Mouse (Mus musculus) heart, embryonic 13.5 days (tissue): ENCODE data around the gene Ccdc3. TPM values are rescaled to one million over a fixed set of nuclear protein-coding genes. Genes with fewer than 3 reads are reported as not detected.
"Not testable (repeated sequence)": the region's sequence is repeated elsewhere in the genome, so short reads cannot be mapped to it uniquely, and the experiment has no call there.

Experiments used
- ATAC-seq: fragments of 200-750 bp; cut with Nextera tagmentation; 2 replicates; pipeline ENCODE4 v1.8.0; 2017; ENCODE audit warnings: moderate TSS enrichment; ENCODE audit not compliant: insufficient number of reproducible peaks, low FRiP score, low TSS enrichment; ENCODE audit errors: extremely low read depth
- H3K27ac ChIP-seq: fragments of 300-500 bp; sonication (generic); replicated peaks from 2 replicates; pipeline ENCODE4 v1.5.1; 2015; ENCODE audit warnings: moderate library complexity, mild to moderate bottlenecking, inconsistent platforms
- H3K27me3 ChIP-seq: fragments of 300-500 bp; sonication (generic); replicated peaks from 2 replicates; pipeline ENCODE4 v1.6.1; 2015; ENCODE audit warnings: mild to moderate bottlenecking, inconsistent platforms
- H3K36me3 ChIP-seq: fragments of 300-500 bp; sonication (generic); 2 replicates; pipeline ENCODE4 v1.6.1; 2015; ENCODE audit warnings: mild to moderate bottlenecking, inconsistent platforms
- H3K4me1 ChIP-seq: fragments of 300-500 bp; sonication (generic); 2 replicates; pipeline ENCODE4 v1.6.1; 2015; ENCODE audit warnings: inconsistent platforms
- H3K4me2 ChIP-seq: fragments of 300-500 bp; sonication (generic); 2 replicates; pipeline ENCODE4 v1.6.1; 2015; ENCODE audit warnings: inconsistent platforms, mild to moderate bottlenecking, moderate library complexity
- H3K4me3 ChIP-seq: fragments of 300-500 bp; sonication (generic); 2 replicates; pipeline ENCODE4 v1.5.1; 2015; ENCODE audit warnings: moderate library complexity, mild to moderate bottlenecking, inconsistent platforms
- H3K9ac ChIP-seq: fragments of 300-500 bp; sonication (generic); 2 replicates; pipeline ENCODE4 v1.6.1; 2015; ENCODE audit warnings: inconsistent platforms, mild to moderate bottlenecking, moderate library complexity
- H3K9me3 ChIP-seq: fragments of 300-500 bp; sonication (generic); 2 replicates; pipeline ENCODE4 v1.6.1; 2016; ENCODE audit warnings: inconsistent platforms
- WGBS: fragments of 180-500 bp; shearing (Covaris S2); methylation state at CpG from one replicate; pipeline ENCODE4 v1.1.7; 2015; ENCODE audit warnings: mixed read lengths; 5-methylcytosine and 5-hydroxymethylcytosine counted together
- polyA plus RNA-seq: library from polyadenylated mRNA; unstranded; fragments of >200 nt; fragmentation: Nextera tagmentation; extraction: Ambion mirVana; gene quantifications from 2 replicates; pipeline ENCODE4 v1.2.1, GENCODE M21; 2015

The Ccdc3 gene
- 10.6 and 12.7 TPM in 2 replicates for polyA plus RNA-seq

DNA sequence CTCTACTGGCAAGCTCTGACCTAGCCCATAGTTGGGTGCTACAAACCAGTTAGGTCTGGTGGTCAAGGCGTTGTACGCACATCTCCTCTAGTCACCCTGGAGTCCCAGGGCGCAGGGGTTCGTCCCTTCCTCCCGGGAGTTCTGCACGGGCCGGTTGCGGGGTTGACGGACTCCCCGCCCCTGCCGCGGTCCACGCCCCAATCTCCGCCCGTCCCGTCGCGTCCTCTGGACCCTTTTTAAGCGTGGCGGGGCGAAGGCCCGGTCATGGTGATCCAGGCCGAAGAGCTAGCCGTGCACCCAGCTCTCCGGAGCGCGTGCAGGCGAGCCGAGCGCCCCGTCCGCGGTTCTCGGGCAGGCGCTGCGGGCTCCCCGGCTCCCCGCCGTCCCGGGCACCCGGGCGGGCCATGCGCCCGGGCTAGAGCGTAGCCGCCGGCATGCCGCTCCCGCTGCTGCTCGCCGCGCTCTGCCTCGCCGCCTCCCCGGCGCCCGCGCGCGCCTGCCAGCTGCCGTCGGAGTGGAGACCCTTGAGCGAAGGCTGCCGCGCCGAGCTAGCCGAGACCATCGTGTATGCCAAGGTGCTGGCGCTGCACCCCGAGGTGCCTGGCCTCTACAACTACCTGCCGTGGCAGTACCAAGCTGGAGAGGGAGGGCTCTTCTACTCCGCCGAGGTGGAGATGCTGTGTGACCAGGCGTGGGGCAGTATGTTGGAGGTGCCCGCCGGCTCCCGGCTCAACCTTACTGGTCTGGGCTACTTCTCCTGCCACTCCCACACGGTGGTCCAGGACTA, at the start of gene Ccdc3:
Gene Ccdc3, plus strand, starts transcription at position 277 of the 787 bp plus-strand sequence.
- Histone ChIP-seq H3K27ac (no peak within 1 kb of the TSS), H3K36me3 (no peaks in the 10 kb centered on the region), H3K4me2 (peak within 1 kb of the TSS; percentile 84), H3K4me1 (peaks cover 12% of the 10 kb centered on the region; the same call in 1 of the 2 replicates), H3K4me3 (peak within 1 kb of the TSS; percentile 62), H3K9me3 (no peaks in the 10 kb centered on the region), H3K27me3 (peaks cover 54% of the 10 kb centered on the region), H3K9ac (peak within 1 kb of the TSS; percentile 78)
- WGBS: under 1% methylated on average over 78 of the region's 78 CpGs
- no peak for ATAC-seq

DNA sequence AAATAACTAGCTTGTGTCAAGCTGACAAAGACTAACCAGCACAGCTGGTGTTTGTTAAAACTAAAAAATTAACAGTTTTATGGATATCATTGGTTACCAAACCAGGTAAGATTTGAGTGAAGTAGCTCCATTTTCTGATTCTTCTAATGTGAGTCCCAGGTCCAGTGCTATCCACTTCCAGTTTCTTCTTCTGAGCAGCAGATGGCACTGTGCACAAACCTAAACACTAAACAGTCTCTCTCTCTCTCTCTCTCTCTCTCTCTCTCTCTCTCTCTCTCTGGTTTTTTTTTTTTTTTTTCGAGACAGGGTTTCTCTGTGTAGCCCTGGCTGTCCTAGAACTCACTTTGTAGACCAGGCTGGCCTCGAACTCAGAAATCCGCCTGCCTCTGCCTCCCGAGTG, 47.2 kb upstream of the Ccdc3 start:
- not testable (repeated sequence) for H3K27ac ChIP-seq, H3K4me2 ChIP-seq, H3K36me3 ChIP-seq, H3K4me1 ChIP-seq, H3K9ac ChIP-seq, H3K4me3 ChIP-seq, H3K9me3 ChIP-seq, H3K27me3 ChIP-seq, ATAC-seq
- WGBS: 70% methylated on average over 4 of the region's 4 CpGs

DNA sequence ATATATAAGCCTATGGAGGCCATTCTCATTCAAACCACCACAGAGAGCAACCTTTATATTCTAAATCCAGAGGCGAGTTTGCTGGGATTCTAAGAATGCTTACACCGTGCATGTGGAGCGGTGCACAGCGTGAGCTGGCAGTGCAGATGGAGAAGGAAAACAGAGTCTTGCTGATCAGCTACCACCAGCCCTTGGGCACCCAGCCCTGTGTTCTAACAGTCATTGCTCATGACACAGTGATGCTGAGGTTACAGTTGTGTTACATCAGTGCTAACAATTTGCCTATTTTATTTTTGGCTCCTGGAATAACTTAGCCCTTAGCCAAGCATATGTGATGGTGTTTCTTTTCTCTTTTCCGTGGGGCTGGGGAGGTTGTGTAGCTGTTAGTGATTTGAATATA, 42.7 kb upstream of the Ccdc3 start:
- 77% methylated on average over 5 of the region's 5 CpGs for WGBS
- Histone ChIP-seq H3K27me3 (no peaks in the 10 kb centered on the region), H3K36me3 (no peaks in the 10 kb centered on the region)

DNA sequence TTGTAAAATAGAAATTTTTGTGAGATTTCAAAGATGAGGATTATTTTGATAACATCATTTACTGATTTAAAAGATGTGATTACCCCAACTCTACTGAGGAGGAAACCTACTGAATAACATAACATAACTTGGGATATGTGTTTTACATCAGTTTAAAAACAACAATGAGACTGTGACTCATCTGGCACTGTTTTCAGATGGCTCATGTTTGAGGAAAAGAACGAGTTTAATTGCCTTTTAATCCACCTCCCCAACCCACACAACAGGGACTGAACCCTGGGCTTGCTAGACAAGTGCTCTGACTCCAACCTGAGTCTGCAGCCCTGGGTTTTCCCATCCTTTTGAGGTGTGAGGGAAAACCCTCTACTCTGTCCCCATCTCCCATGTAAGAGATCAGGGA, 42.3 kb upstream of the Ccdc3 start:
- no peak overlapping the region for H3K27ac ChIP-seq
- no peak overlapping the region for H3K4me3 ChIP-seq
- H3K27me3 ChIP-seq: no peaks in the 10 kb centered on the region
- H3K4me1 ChIP-seq: peaks cover 8% of the 10 kb centered on the region; the same call in 1 of the 2 replicates
- no peaks in the 10 kb centered on the region for H3K36me3 ChIP-seq
- H3K4me2 ChIP-seq: no peak overlapping the region
- H3K9me3 ChIP-seq: no peaks in the 10 kb centered on the region
- H3K9ac ChIP-seq: no peak overlapping the region
- no peak for ATAC-seq
- whole genome bisulfite sequencing: 23% methylated on average over 1 of the region's 1 CpGs

More for the DNA sequence above, 42.7 kb upstream of the Ccdc3 start:
- peaks cover 8% of the 10 kb centered on the region; the same call in 1 of the 2 replicates for H3K4me1 ChIP-seq
- H3K9ac ChIP-seq: no peak overlapping the region
- no peak for ATAC-seq
- no peak overlapping the region for H3K27ac ChIP-seq
- H3K4me3 ChIP-seq: no peak overlapping the region
- no peaks in the 10 kb centered on the region for H3K9me3 ChIP-seq
- H3K4me2 ChIP-seq: no peak overlapping the region

DNA sequence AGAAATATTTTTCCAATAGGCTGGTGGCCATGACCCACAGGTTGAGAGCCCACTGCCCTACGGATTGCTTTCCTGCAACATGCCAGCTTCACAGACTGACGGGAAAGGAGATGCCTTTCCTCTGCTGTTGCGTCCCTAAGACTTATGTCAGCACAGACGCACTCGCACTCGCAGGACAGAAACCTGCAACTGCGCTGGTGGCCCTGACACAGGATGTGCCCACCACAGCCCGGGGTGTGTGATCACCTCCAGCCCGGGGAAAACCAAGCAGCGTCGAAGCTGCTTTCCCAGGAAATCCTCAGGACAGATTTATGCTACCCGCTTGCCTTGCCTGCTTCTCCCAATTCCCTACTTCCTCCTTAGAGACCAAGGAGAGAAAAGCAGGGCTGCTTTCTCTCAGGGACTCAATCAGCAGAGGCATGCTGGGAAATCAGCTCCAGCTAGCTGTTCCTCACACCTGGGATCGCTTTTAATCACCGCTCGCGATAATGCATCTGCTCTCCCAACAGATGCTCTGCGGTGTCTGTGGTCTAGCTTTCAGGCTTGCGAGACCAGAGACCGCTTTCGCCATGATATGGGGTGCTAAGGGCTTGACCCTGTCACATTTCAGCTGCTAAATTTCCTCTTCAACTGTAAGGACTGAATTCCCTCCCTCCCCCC, 39.7 kb upstream of the Ccdc3 start:
- H3K27me3 ChIP-seq: no peaks in the 10 kb centered on the region

DNA sequence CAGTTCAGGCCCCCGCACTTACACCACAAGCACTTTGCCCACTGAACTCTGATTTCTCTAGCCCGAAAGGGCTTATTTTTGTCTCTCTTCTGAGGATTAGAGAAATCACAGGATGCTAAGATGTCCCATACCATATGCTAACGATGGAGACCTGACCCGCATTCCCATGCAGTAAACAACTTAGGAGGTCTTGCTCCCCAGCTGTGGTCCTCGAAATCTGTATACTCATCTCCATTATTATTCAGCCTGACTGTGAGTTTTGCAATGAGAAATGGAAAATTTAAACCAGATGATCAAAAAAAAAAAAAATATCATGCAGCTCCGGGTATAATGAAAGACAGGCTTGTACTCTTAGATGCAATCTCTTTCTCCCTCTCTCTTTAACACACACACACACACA, 38.4 kb upstream of the Ccdc3 start:
- H3K27me3 ChIP-seq: no peaks in the 10 kb centered on the region
- H3K4me1 ChIP-seq: peaks cover 8% of the 10 kb centered on the region; the same call in 1 of the 2 replicates
- H3K36me3 ChIP-seq: no peaks in the 10 kb centered on the region
- H3K9ac ChIP-seq: no peak overlapping the region
- H3K9me3 ChIP-seq: no peaks in the 10 kb centered on the region
- WGBS: 71% methylated on average over 6 of the region's 6 CpGs
- H3K4me2 ChIP-seq: no peak overlapping the region
- no peak for ATAC-seq
- no peak overlapping the region for H3K27ac ChIP-seq
- H3K4me3 ChIP-seq: no peak overlapping the region

More for the DNA sequence above, 39.7 kb upstream of the Ccdc3 start:
- ATAC-seq: no peak
- H3K27ac ChIP-seq: no peak overlapping the region
- peak overlapping the region; percentile 39 for H3K4me3 ChIP-seq
- H3K9me3 ChIP-seq: no peaks in the 10 kb centered on the region
- H3K4me1 ChIP-seq: peaks cover 8% of the 10 kb centered on the region; the same call in 1 of the 2 replicates
- 7% methylated on average over 20 of the region's 20 CpGs for WGBS
- no peaks in the 10 kb centered on the region for H3K36me3 ChIP-seq
- H3K9ac ChIP-seq: peak overlapping the region; percentile 54
- H3K4me2 ChIP-seq: peak overlapping the region; percentile 70

DNA sequence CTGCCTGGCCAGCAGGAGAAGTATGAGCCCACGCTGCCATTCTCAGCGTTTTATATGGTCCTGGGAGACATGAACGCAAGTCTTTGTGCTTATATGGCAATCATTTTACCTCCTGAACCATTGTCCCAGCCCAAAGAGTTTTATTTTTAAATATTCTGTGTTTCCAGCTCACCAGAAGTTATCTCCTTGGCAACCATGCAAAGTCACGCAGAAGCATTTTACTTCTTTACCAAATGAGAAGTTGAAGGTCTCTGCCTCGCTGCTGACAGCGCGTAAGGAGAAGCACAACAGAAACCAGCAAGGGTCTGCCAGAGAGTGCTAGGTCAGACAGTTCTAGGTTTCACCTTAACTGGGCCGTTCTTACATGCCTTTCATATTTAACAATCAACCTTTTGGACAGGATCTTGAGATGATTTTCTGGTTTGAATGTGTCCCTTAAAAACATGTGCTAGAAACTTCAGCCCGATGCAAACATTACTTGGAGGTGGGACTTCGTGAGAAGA, 35.8 kb upstream of the Ccdc3 start:
- Histone ChIP-seq H3K27ac (no peak overlapping the region), H3K27me3 (no peaks in the 10 kb centered on the region), H3K4me2 (no peak overlapping the region), H3K9me3 (peaks cover 7% of the 10 kb centered on the region), H3K4me1 (peaks cover 8% of the 10 kb centered on the region; the same call in 1 of the 2 replicates), H3K9ac (no peak overlapping the region), H3K4me3 (no peak overlapping the region), H3K36me3 (no peaks in the 10 kb centered on the region)
- 79% methylated on average over 10 of the region's 10 CpGs for WGBS
- no peak for ATAC-seq

DNA sequence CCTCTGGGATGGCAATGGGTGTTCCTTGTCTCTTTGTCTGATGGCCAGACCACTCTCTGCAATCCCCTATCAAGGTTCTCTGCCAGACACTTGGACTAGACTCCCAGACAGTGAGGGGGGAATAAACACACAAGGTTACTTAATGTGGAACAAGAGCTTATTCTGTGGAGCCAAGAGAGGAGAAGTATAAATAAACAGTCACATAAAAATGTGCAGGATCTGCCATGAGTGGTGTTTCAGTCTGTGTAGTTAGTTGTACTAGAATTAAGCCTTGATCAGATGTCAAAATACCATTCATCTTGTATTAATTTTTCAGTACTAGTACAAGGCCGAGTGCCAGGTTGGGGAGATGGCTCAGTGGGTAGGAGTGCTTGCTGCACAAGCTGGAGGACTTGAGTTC, 34.7 kb upstream of the Ccdc3 start:
- Histone ChIP-seq H3K4me1 (peaks cover 4% of the 10 kb centered on the region; the same call in 1 of the 2 replicates), H3K27ac (no peak overlapping the region), H3K4me3 (no peak overlapping the region), H3K9me3 (peaks cover 17% of the 10 kb centered on the region), H3K9ac (no peak overlapping the region), H3K36me3 (no peaks in the 10 kb centered on the region), H3K4me2 (no peak overlapping the region), H3K27me3 (no peaks in the 10 kb centered on the region)
- WGBS: 75% methylated on average over 1 of the region's 1 CpGs
- no peak for ATAC-seq

DNA sequence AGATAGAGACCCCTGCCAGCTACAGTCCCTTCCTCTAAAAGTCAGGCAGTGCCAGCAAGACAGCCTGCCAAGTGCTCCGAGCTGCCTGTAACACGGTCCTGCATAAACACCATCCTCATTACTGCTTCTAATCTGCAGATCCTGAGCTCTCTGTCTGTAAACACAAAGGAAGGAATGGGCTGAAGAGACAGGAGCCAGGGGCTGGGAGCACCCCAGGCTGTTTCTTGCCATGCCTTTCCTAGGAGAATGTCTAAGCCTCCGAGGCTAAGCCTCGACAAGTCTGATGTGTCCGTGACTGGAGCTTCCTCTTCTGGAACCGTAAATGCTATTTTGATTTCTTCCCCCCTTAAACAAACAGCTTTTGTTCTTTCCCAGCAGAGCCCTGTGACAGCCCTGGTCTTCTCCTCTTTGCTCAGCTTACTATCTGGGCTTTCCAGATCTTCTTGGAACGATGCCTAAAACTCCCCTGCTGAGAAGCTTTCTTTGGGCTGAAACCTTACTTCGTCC, 24.7 kb upstream of the Ccdc3 start:
- H3K27ac ChIP-seq: peak overlapping the region; percentile 67
- H3K4me1 ChIP-seq: peaks cover 25% of the 10 kb centered on the region
- H3K27me3 ChIP-seq: no peaks in the 10 kb centered on the region
- peak overlapping the region; percentile 28 for H3K4me2 ChIP-seq
- no peaks in the 10 kb centered on the region for H3K36me3 ChIP-seq
- no peak overlapping the region for H3K4me3 ChIP-seq
- H3K9me3 ChIP-seq: peaks cover 4% of the 10 kb centered on the region; the same call in 1 of the 2 replicates
- ATAC-seq: no peak
- H3K9ac ChIP-seq: 0 out of 2 replicates have a peak overlapping the region, but pooled peaks have one; percentile 1
- 17% methylated on average over 8 of the region's 8 CpGs for WGBS

DNA sequence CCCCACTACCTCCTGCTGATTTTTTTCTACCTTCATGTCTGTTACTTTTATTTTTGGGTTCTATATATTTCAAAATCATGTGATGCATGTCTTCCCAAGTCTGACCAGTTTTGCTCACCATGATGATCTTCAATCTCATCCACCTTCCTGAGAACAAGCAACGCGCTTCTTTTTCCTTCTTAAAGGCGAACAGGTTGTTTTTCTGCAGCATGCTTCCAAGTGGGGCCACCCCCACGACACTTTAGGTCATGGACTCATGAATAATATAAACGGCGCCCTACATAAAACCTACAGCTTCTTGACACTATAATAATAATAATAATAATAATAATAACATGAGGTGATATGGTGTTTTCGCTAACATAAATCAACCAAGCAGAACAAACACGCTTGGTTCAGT, 23.2 kb upstream of the Ccdc3 start:
- no peak for ATAC-seq
- H3K27me3 ChIP-seq: no peaks in the 10 kb centered on the region
- 88% methylated on average over 8 of the region's 8 CpGs for WGBS

DNA sequence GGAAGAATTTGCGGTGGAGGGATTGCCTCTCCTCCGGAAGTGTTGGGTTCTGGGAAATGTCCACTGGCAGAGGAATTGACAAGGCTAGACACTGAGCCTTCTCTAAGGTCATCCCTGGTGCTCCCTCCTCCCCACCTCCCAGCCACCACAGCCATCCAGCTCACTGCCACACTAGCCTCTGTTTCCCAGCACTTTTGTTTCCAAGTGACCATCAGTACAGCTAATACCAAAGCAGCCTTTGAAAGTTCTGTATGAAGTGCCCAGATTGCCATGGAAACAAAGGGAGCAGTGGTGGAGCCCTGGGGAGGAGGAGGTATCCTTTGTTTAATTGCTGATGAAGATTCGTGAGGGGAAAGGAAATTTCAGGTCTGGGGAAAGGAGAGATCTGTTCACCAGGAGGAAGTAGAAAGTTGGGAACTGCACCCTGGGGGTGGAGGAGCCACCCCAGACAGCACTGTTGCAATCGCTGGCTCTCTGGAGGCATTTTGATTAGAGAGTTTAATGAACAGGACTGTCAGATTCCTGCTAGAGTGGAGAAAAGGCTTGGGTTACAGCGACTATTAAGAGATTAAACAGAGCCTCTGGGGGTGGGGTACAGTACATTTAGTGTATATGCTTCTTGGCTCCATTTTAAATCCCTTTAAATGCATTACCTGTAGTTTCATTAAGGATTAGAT, 20.6 kb upstream of the Ccdc3 start:
- 0 out of 2 replicates have a peak overlapping the region, but pooled peaks have one; percentile 21 for H3K27ac ChIP-seq
- H3K9ac ChIP-seq: no peak overlapping the region
- no peaks in the 10 kb centered on the region for H3K9me3 ChIP-seq
- 18% methylated on average over 5 of the region's 5 CpGs for WGBS
- no peaks in the 10 kb centered on the region for H3K36me3 ChIP-seq
- no peak overlapping the region for H3K4me3 ChIP-seq
- H3K4me2 ChIP-seq: no peak overlapping the region
- no peak for ATAC-seq
- peaks cover 25% of the 10 kb centered on the region for H3K4me1 ChIP-seq
- H3K27me3 ChIP-seq: no peaks in the 10 kb centered on the region

More for the DNA sequence above, 23.2 kb upstream of the Ccdc3 start:
- Histone ChIP-seq H3K27ac (no peak overlapping the region), H3K4me3 (no peak overlapping the region), H3K36me3 (no peaks in the 10 kb centered on the region), H3K9ac (no peak overlapping the region), H3K9me3 (no peaks in the 10 kb centered on the region), H3K4me2 (no peak overlapping the region), H3K4me1 (peaks cover 25% of the 10 kb centered on the region)
